Mouse (Mus musculus) limb, embryonic 11.5 days (tissue): ENCODE data around the gene AL731706.1. TPM values are rescaled to one million over a fixed set of nuclear protein-coding genes. Genes with fewer than 3 reads are reported as not detected.

Experiments used
- ATAC-seq: fragments of 200-750 bp; cut with Nextera tagmentation; 2 replicates; pipeline ENCODE4 v1.8.0; 2017; ENCODE audit warnings: low read depth; ENCODE audit not compliant: insufficient number of reproducible peaks, low FRiP score, low TSS enrichment
- DNase-seq: peaks from one replicate; pipeline ENCODE4 v3.0.0-alpha.2; 2015; ENCODE audit warnings: low spot score
- H3K27ac ChIP-seq: fragments of 300-500 bp; sonication (generic); replicated peaks from 2 replicates; pipeline ENCODE4 v1.5.1; 2014; ENCODE audit warnings: low read depth, mild to moderate bottlenecking, low read length
- H3K27me3 ChIP-seq: fragments of 300-500 bp; sonication (generic); 2 replicates; pipeline ENCODE4 v1.6.1; 2014; ENCODE audit warnings: mild to moderate bottlenecking, low read length, mixed read lengths; ENCODE audit not compliant: control insufficient read depth, insufficient read depth
- H3K36me3 ChIP-seq: fragments of 300-500 bp; sonication (generic); 2 replicates; pipeline ENCODE4 v1.6.1; 2014; ENCODE audit warnings: mild to moderate bottlenecking, low read length, moderate library complexity, mixed read lengths; ENCODE audit not compliant: control insufficient read depth, insufficient read depth
- H3K4me1 ChIP-seq: fragments of 300-500 bp; sonication (generic); 2 replicates; pipeline ENCODE4 v1.6.1; 2014; ENCODE audit warnings: low read length, mixed read lengths; ENCODE audit not compliant: control insufficient read depth, insufficient read depth
- H3K4me2 ChIP-seq: fragments of 300-500 bp; sonication (generic); 2 replicates; pipeline ENCODE4 v1.6.1; 2014; ENCODE audit warnings: low read depth, mild to moderate bottlenecking, moderate library complexity; ENCODE audit not compliant: severe bottlenecking
- H3K4me3 ChIP-seq: fragments of 300-500 bp; sonication (generic); 2 replicates; pipeline ENCODE4 v1.5.1; 2014; ENCODE audit warnings: low read depth, low read length
- H3K9ac ChIP-seq: fragments of 300-500 bp; sonication (generic); 2 replicates; pipeline ENCODE4 v1.6.1; 2014; ENCODE audit warnings: mild to moderate bottlenecking, low read length
- H3K9me3 ChIP-seq: fragments of 300-500 bp; sonication (generic); 2 replicates; pipeline ENCODE4 v1.6.1; 2016; ENCODE audit warnings: low read length; ENCODE audit not compliant: control insufficient read depth
- WGBS: fragments of 180-500 bp; shearing (Covaris S2); extraction: QIAGEN DNeasy Blood & Tissue Kit; methylation state at CpG from one replicate; pipeline ENCODE4 v1.1.7; 2014; 5-methylcytosine and 5-hydroxymethylcytosine counted together
- polyA plus RNA-seq: library from polyadenylated mRNA; unstranded; fragments of >200 nt; fragmentation: Nextera tagmentation; extraction: Ambion mirVana; gene quantifications from 2 replicates; pipeline ENCODE4 v1.2.1, GENCODE M21; 2014

The AL731706.1 gene
- polyA plus RNA-seq = 28.3 and 30.3 TPM in 2 replicates

- DNase-seq (peak; percentile 99), ATAC-seq (peak; percentile 99)
- H3K27ac ChIP-seq = peak within 1 kb of the TSS; percentile 76
- H3K27me3 ChIP-seq = no peaks in the 10 kb centered on the region
- peak within 1 kb of the TSS; percentile 82 for H3K9ac ChIP-seq
- no peaks in the 10 kb centered on the region for H3K36me3 ChIP-seq
- under 1% methylated on average over 49 of the region's 49 CpGs for WGBS
- H3K4me3 ChIP-seq = peak within 1 kb of the TSS; percentile 70
- H3K4me1 ChIP-seq = no peaks in the 10 kb centered on the region
- peak within 1 kb of the TSS; percentile 45 for H3K4me2 ChIP-seq
- no peaks in the 10 kb centered on the region for H3K9me3 ChIP-seq
Measured at GRCm38 (mm10) chr2:136891068-136891950, at the start of gene AL731706.1, which contains the start of the genes Slx4ip and Mkks. Gene AL731706.1, minus strand, starts transcription at chr2:136891389. Gene Slx4ip, plus strand, starts transcription at chr2:136891218. Gene Mkks, minus strand, starts transcription at chr2:136891389.

- no peak overlapping the region for H3K4me3 ChIP-seq
- H3K27me3 ChIP-seq = no peaks in the 10 kb centered on the region
- DNase-seq = no peak
- no peak for ATAC-seq
- H3K9ac ChIP-seq = no peak overlapping the region
- H3K4me2 ChIP-seq = no peak overlapping the region
- H3K9me3 ChIP-seq = no peaks in the 10 kb centered on the region
- no peaks in the 10 kb centered on the region for H3K4me1 ChIP-seq
- 89% methylated on average over 1 of the region's 1 CpGs for WGBS
- no peaks in the 10 kb centered on the region for H3K36me3 ChIP-seq
- no peak overlapping the region for H3K27ac ChIP-seq
Measured at GRCm38 (mm10) chr2:136938249-136938648, 47.1 kb upstream of the AL731706.1 start.

GRCm38 (mm10) chr2:136936391-136937288, 45.5 kb upstream of the AL731706.1 start:
- no peaks in the 10 kb centered on the region for H3K27me3 ChIP-seq
- no peak overlapping the region for H3K4me2 ChIP-seq
- DNase-seq (no peak), ATAC-seq (no peak)
- no peak overlapping the region for H3K27ac ChIP-seq
- H3K9me3 ChIP-seq = no peaks in the 10 kb centered on the region
- H3K4me3 ChIP-seq = no peak overlapping the region
- WGBS = 89% methylated on average over 4 of the region's 4 CpGs
- H3K4me1 ChIP-seq = no peaks in the 10 kb centered on the region
- H3K36me3 ChIP-seq = no peaks in the 10 kb centered on the region
- no peak overlapping the region for H3K9ac ChIP-seq

GRCm38 (mm10) chr2:136921003-136921408, 29.8 kb upstream of the AL731706.1 start:
- H3K9me3 ChIP-seq = no peaks in the 10 kb centered on the region
- no peak overlapping the region for H3K27ac ChIP-seq
- H3K4me2 ChIP-seq = no peak overlapping the region
- H3K9ac ChIP-seq = no peak overlapping the region
- H3K4me1 ChIP-seq = no peaks in the 10 kb centered on the region
- no peak for DNase-seq
- WGBS = 80% methylated on average over 4 of the region's 4 CpGs
- no peak overlapping the region for H3K4me3 ChIP-seq
- ATAC-seq = no peak
- H3K36me3 ChIP-seq = no peaks in the 10 kb centered on the region
- H3K27me3 ChIP-seq = no peaks in the 10 kb centered on the region

GRCm38 (mm10) chr2:136920257-136920993, 29.2 kb upstream of the AL731706.1 start:
- no peaks in the 10 kb centered on the region for H3K36me3 ChIP-seq
- WGBS = 77% methylated on average over 3 of the region's 3 CpGs
- no peak overlapping the region for H3K4me3 ChIP-seq
- H3K4me2 ChIP-seq = no peak overlapping the region
- H3K4me1 ChIP-seq = no peaks in the 10 kb centered on the region
- no peak overlapping the region for H3K9ac ChIP-seq
- H3K9me3 ChIP-seq = no peaks in the 10 kb centered on the region
- DNase-seq = no peak
- no peak for ATAC-seq
- no peaks in the 10 kb centered on the region for H3K27me3 ChIP-seq
- H3K27ac ChIP-seq = no peak overlapping the region

- DNase-seq = no peak
- H3K27me3 ChIP-seq = no peaks in the 10 kb centered on the region
- no peak overlapping the region for H3K9ac ChIP-seq
- H3K36me3 ChIP-seq = no peaks in the 10 kb centered on the region
- no peaks in the 10 kb centered on the region for H3K9me3 ChIP-seq
- no peak for ATAC-seq
- no peak overlapping the region for H3K4me2 ChIP-seq
- no peak overlapping the region for H3K27ac ChIP-seq
- 95% methylated on average over 1 of the region's 1 CpGs for WGBS
- H3K4me1 ChIP-seq = no peaks in the 10 kb centered on the region
- no peak overlapping the region for H3K4me3 ChIP-seq
Measured at GRCm38 (mm10) chr2:136919433-136919832, 28.2 kb upstream of the AL731706.1 start.

- no peaks in the 10 kb centered on the region for H3K4me1 ChIP-seq
- no peak overlapping the region for H3K4me2 ChIP-seq
- H3K9ac ChIP-seq = no peak overlapping the region
- no peak overlapping the region for H3K4me3 ChIP-seq
- DNase-seq = no peak
- 63% methylated on average over 3 of the region's 3 CpGs for WGBS
- no peak for ATAC-seq
- H3K9me3 ChIP-seq = no peaks in the 10 kb centered on the region
- H3K27ac ChIP-seq = no peak overlapping the region
- H3K27me3 ChIP-seq = no peaks in the 10 kb centered on the region
- no peaks in the 10 kb centered on the region for H3K36me3 ChIP-seq
Measured at GRCm38 (mm10) chr2:136914334-136914902, 23.2 kb upstream of the AL731706.1 start.
